Comparison of ENCODE assay signal across 19 mouse cellular contexts in genomic region chr1:75935866-75936265, GRCm38 (mm10).
A peak's percentile ranks its signal among the peaks of the same experiment; 100 is the strongest.
DNase-seq lines count a peak whose midpoint lies in the region; ATAC-seq and TF ChIP-seq lines count a peak whose summit lies in the region.
"Had no signal": no experiment of that assay in that cellular context is flagged by ENCODE, and none has a peak within 500 bp of the region (broad histone marks: within the 10 kb centered on the region; RNA-seq: fewer than 3 reads in every experiment).

No protein-coding gene starts in this region.

- peak overlapping the region; percentile 57; the same call in 1 of the 2 replicates for H3K27ac ChIP-seq in heart, embryonic 10.5 days
- peak overlapping the region; percentile 73 for H3K27ac ChIP-seq in layer of hippocampus, adult 2 months
- peak overlapping the region; percentile 24; the same call in 1 of the 2 replicates for H3K27ac ChIP-seq in embryonic facial prominence, embryonic 14.5 days (replicated peaks; ENCODE audit: low read depth, low read length)
- H3K27ac ChIP-seq: hindbrain, embryonic 14.5 days; limb, embryonic 13.5 days; liver, embryonic 13.5 days; midbrain, embryonic 13.5 days had no signal

- peak; percentile 16 for DNase-seq in adrenal gland, adult 2 months
- DNase-seq in adrenal gland, postnatal 4 days (ENCODE audit: low spot score in 2 of 2): no peak
- DNase-seq in heart, embryonic 10.5 days (ENCODE audit: low spot score): peak; percentile 65
- DNase-seq in heart, postnatal 10 days: no peak
- no peak for DNase-seq in layer of hippocampus, adult 2 months (ENCODE audit: low spot score in 2 of 2)
- no peak for DNase-seq in layer of hippocampus, adult 9-11 months
- no peak for DNase-seq in embryonic facial prominence, embryonic 14.5 days (ENCODE audit: low spot score)
- no peak for DNase-seq in ovary, postnatal 36 days (ENCODE audit: low spot score)
- DNase-seq: adrenal gland, postnatal 25 days; cerebellum, adult 11-12 months; kidney, adult 8-10 months; liver, embryonic 13.5 days had no signal

- H3K4me1 ChIP-seq in heart, embryonic 10.5 days: peaks cover 25% of the 10 kb centered on the region
- peaks cover 36% of the 10 kb centered on the region for H3K4me1 ChIP-seq in embryonic facial prominence, embryonic 14.5 days (ENCODE audit: control insufficient read depth, insufficient read depth, low read length)
- H3K4me1 ChIP-seq: liver, embryonic 13.5 days; megakaryocyte, embryonic 14.5 days had no signal

- no peaks in the 10 kb centered on the region for H3K27me3 ChIP-seq in heart, embryonic 10.5 days (ENCODE audit: insufficient read depth, poor library complexity, severe bottlenecking)
- H3K27me3 ChIP-seq in embryonic facial prominence, embryonic 14.5 days (replicated peaks; ENCODE audit: control insufficient read depth, insufficient read depth, low read length): no peaks in the 10 kb centered on the region
- H3K27me3 ChIP-seq: embryonic facial prominence, embryonic 12.5 days; limb, embryonic 13.5 days; liver, embryonic 13.5 days; megakaryocyte, embryonic 14.5 days; midbrain, embryonic 13.5 days had no signal

- intact Hi-C loops in heart, postnatal 10 days (cut with DNase I): loop anchor here (5.0 kb wide), 1 partner anchor 61 kb away; no protein-coding TSS in a partner anchor

- TF ChIP-seq CTCF in layer of hippocampus, adult 2 months (conservative IDR thresholded peaks at IDR 0.05): no peak

- H3K36me3 ChIP-seq in heart, embryonic 10.5 days: no peaks in the 10 kb centered on the region
- no peaks in the 10 kb centered on the region for H3K36me3 ChIP-seq in embryonic facial prominence, embryonic 14.5 days (ENCODE audit: control insufficient read depth, insufficient read depth, low read length)
- H3K36me3 ChIP-seq: embryonic facial prominence, embryonic 12.5 days; limb, embryonic 13.5 days; liver, embryonic 13.5 days; midbrain, embryonic 13.5 days had no signal

- ATAC-seq in embryonic facial prominence, embryonic 14.5 days (ENCODE audit: low read depth): no peak
- ATAC-seq: forebrain, embryonic 16.5 days; inflammation-experienced regulatory T-cells, adult 6 months; midbrain, embryonic 13.5 days had no signal

- no peaks in the 10 kb centered on the region for H3K9me3 ChIP-seq in heart, embryonic 10.5 days
- H3K9me3 ChIP-seq in embryonic facial prominence, embryonic 14.5 days (ENCODE audit: control insufficient read depth, low read length): no peaks in the 10 kb centered on the region
- H3K9me3 ChIP-seq: embryonic facial prominence, embryonic 12.5 days; limb, embryonic 13.5 days; liver, embryonic 13.5 days; midbrain, embryonic 13.5 days had no signal

- H3K4me2 ChIP-seq in embryonic facial prominence, embryonic 14.5 days (ENCODE audit: low read depth, low read length): no peak overlapping the region
- H3K4me2 ChIP-seq: embryonic facial prominence, embryonic 12.5 days; hindbrain, embryonic 14.5 days; limb, embryonic 13.5 days; liver, embryonic 13.5 days; midbrain, embryonic 13.5 days had no signal

- WGBS in heart, embryonic 10.5 days: 69% methylated on average over 6 of the region's 6 CpGs
- WGBS in embryonic facial prominence, embryonic 14.5 days: 73% methylated on average over 6 of the region's 6 CpGs

- H3K4me3 ChIP-seq in heart, embryonic 10.5 days: no peak overlapping the region
- no peak overlapping the region; the same call in 1 of the 2 replicates for H3K4me3 ChIP-seq in layer of hippocampus, adult 2 months
- H3K4me3 ChIP-seq in embryonic facial prominence, embryonic 14.5 days (ENCODE audit: low read depth, low read length): no peak overlapping the region
- H3K4me3 ChIP-seq: embryonic facial prominence, embryonic 12.5 days; limb, embryonic 13.5 days; liver, embryonic 13.5 days; megakaryocyte, embryonic 14.5 days; midbrain, embryonic 13.5 days had no signal

- no peak overlapping the region for H3K9ac ChIP-seq in embryonic facial prominence, embryonic 14.5 days (ENCODE audit: low read depth, low read length)
- H3K9ac ChIP-seq: embryonic facial prominence, embryonic 12.5 days; hindbrain, embryonic 14.5 days; limb, embryonic 13.5 days; liver, embryonic 13.5 days; midbrain, embryonic 13.5 days had no signal

Comparison
In these comparisons a context has a peak if more than half of its experiments do, and no peak if none do; other contexts are left out.
1. DNase-seq: peak in adrenal gland, adult 2 months (single experiment) and heart, embryonic 10.5 days (single experiment); none in adrenal gland, postnatal 4 days (0 of 2), heart, postnatal 10 days (0 of 2), layer of hippocampus, adult 2 months (0 of 2), layer of hippocampus, adult 9-11 months (single experiment), embryonic facial prominence, embryonic 14.5 days (single experiment) and ovary, postnatal 36 days (single experiment).
2. Peak in every context shown above with its lines, with median percentiles within 50 percentile points of each other: H3K27ac ChIP-seq.